Mouse (Mus musculus) cortical plate, adult 2 months (tissue): ENCODE results near the gene Aurkb.

ENCODE experiments used
- CTCF ChIP-seq: fragments of 200-500 bp; IDR thresholded peaks from 2 replicates; pipeline ENCODE4 v1.5.1; 2011; ENCODE audit warnings: mild to moderate bottlenecking, control low read depth, low read length; ENCODE audit not compliant: insufficient read depth; ENCODE audit errors: extremely low read depth
- POLR2A ChIP-seq: fragments of 200-500 bp; IDR thresholded peaks from 2 replicates; pipeline ENCODE4 v1.6.1; 2011; ENCODE audit warnings: mild to moderate bottlenecking, low read length, control low read depth; ENCODE audit not compliant: insufficient read depth; ENCODE audit errors: extremely low read depth

DNA sequence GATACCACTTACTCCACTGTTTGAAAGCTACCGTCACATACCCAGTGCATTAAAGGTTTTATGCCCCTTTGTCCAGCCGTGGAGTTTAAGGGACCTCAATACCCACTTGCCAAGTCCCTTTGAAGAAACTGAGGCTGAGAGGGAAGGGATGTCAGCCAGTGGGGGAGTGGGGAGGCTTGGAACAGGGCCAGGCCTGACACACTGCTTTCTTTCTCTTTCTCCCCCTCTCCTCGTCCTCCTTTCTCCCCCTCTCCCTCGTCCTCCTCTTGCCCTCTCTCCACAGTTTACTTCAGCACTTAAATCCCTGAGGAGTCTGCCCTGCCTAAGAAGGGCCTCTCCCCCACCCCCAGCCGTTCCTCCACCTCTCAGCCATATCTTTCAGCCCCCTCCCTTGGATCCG, 44.9 kb downstream of the Aurkb start:
- TF ChIP-seq CTCF, result no peak
- TF ChIP-seq POLR2A, result no peak
